Mouse (Mus musculus) limb, embryonic 15.5 days (tissue): ENCODE results near the gene Cnp. TPM values are rescaled to one million over a fixed set of nuclear protein-coding genes. Genes with fewer than 3 reads are reported as not detected.

Experiments
- ATAC-seq: fragments of 200-750 bp; cut with Nextera tagmentation; 2 replicates; pipeline ENCODE4 v1.8.0; 2017; ENCODE audit warnings: low read depth, moderate TSS enrichment; ENCODE audit not compliant: insufficient number of reproducible peaks, low FRiP score, low TSS enrichment
- H3K27ac ChIP-seq: fragments of 300-500 bp; sonication (generic); 2 replicates; pipeline ENCODE4 v1.5.1; 2015; ENCODE audit warnings: moderate library complexity, mild to moderate bottlenecking, inconsistent platforms
- H3K27me3 ChIP-seq: fragments of 300-500 bp; sonication (generic); 2 replicates; pipeline ENCODE4 v1.6.1; 2015; ENCODE audit warnings: inconsistent platforms
- H3K36me3 ChIP-seq: fragments of 300-500 bp; sonication (generic); 2 replicates; pipeline ENCODE4 v1.6.1; 2015; ENCODE audit warnings: inconsistent platforms
- H3K4me1 ChIP-seq: fragments of 300-500 bp; sonication (generic); 2 replicates; pipeline ENCODE4 v1.6.1; 2015; ENCODE audit warnings: inconsistent platforms
- H3K4me2 ChIP-seq: fragments of 300-500 bp; sonication (generic); 2 replicates; pipeline ENCODE4 v1.6.1; 2015; ENCODE audit warnings: mild to moderate bottlenecking, inconsistent platforms
- H3K4me3 ChIP-seq: fragments of 300-500 bp; sonication (generic); 2 replicates; pipeline ENCODE4 v1.5.1; 2015; ENCODE audit warnings: mild to moderate bottlenecking, inconsistent platforms
- H3K9ac ChIP-seq: fragments of 300-500 bp; sonication (generic); 2 replicates; pipeline ENCODE4 v1.6.1; 2015; ENCODE audit warnings: inconsistent platforms
- H3K9me3 ChIP-seq: fragments of 300-500 bp; sonication (generic); 2 replicates; pipeline ENCODE4 v1.6.1; 2016; ENCODE audit warnings: inconsistent platforms
- WGBS: fragments of 180-500 bp; shearing (Covaris S2); methylation state at CpG from one replicate; pipeline ENCODE4 v1.1.7; 2015; 5-methylcytosine and 5-hydroxymethylcytosine counted together
- polyA plus RNA-seq: library from polyadenylated mRNA; unstranded; fragments of >200 nt; fragmentation: Nextera tagmentation; extraction: Ambion mirVana; gene quantifications from 2 replicates; pipeline ENCODE4 v1.2.1, GENCODE M21; 2015

Cnp gene
- polyA plus RNA-seq, 1 experiment from 2014 or later: 25.1 TPM

DNA sequence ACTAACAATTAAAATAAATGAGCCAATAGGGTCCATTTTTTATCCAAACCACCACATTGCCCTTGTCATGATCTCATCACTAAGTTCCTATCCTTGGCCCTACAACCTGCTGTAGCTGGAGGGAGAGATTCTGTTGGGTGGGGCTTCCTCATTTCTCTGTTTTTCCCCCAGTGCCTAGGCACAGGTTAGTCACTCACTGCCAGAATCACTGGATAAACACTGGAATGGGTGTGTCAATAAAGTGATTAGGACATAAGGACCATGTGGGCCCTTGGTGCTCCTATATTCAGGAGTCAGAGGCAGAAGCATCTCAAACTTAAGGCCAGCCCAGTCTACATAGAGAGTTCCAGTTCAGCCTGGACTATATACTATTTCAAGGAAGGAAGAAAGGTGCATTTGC is 38.2 kb upstream of the Cnp start:
- Histone ChIP-seq H3K27me3 (no peaks in the 10 kb centered on the region), H3K4me1 (no peaks in the 10 kb centered on the region), H3K4me2 (no peak overlapping the region), H3K36me3 (no peaks in the 10 kb centered on the region), H3K27ac (no peak overlapping the region), H3K9me3 (no peaks in the 10 kb centered on the region), H3K9ac (no peak overlapping the region), H3K4me3 (no peak overlapping the region)
- no peak for ATAC-seq

- no peak overlapping the region for H3K9ac ChIP-seq
- no peaks in the 10 kb centered on the region for H3K36me3 ChIP-seq
- no peak overlapping the region for H3K27ac ChIP-seq
- H3K4me1 ChIP-seq: peaks cover 11% of the 10 kb centered on the region; the same call in 1 of the 2 replicates
- ATAC-seq: no peak
- no peak overlapping the region for H3K4me3 ChIP-seq
- 50% methylated on average over 6 of the region's 6 CpGs for WGBS
- H3K27me3 ChIP-seq: no peaks in the 10 kb centered on the region
- no peak overlapping the region for H3K4me2 ChIP-seq
- no peaks in the 10 kb centered on the region for H3K9me3 ChIP-seq
These were observed 33.7 kb upstream of the Cnp start for GRCm38 (mm10) chr11:100540966-100541365.

DNA sequence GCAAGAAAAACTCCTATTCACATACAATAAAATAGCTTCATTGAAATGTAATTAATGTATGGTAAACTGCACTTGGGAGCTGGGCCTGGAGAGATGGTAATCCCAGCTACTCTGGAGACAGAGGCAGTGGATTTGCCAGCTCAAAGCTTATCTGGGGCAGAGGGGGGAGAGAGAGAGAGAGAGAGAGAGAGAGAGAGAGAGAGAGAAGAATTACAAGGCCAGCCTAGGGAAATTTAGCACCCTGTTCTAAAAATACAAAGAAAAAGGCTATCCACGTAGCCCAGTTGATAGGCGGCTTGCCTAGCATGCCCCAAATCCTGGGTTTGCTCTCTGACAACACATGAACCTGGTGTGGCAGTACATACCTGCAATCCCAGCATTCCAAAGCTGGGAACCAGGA is 33.1 kb upstream of the Cnp start:
- 87% methylated on average over 2 of the region's 2 CpGs for WGBS

DNA sequence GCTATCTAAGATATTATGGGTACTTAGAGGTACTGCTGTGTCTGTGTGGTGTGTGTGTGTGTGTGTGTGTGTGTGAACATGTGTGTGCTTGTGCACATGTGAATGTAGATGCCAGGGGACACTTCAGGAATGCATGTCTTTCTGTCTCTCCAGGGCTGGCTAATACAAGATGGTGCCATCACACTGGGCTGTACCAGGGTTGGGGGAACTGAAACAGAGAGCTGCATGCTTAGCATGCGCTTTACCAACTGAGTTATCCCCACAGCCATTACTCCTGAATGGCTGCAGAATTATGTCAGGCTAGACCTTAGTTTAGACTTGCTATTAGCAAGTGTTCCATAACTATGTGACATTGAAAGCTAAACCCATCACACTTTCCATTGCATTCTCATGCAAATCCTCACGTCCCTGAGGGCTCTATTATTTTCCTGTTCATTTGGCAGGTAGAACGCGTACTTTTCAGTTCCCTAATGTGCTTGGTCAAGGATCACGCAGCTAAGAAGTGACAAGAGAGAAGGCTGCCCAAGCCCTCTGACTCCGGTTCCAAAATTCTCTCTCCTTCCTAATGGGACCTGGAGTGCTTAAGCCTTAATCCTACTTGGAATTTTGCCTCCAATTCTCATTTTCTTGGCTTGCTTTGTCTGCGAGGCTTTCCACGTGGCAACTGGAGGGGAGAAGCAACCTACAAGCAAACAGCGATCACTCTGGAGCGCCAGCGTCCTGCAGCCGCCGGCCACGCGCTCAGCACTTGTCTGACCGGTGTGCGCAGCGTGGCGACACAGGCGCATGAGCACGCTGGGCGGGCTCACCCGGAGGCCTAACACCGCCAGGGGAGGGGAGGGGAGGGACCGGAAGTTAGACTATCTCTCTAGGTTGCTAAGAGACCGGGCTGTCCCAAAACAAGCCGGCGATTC is 29.6 kb upstream of the Cnp start, which contains the start of gene Ttc25:
Gene Ttc25, plus strand, starts transcription at position 776 of the 914 bp plus-strand sequence.
- ATAC-seq: peak; percentile 91
- no peaks in the 10 kb centered on the region for H3K36me3 ChIP-seq
- peak within 1 kb of the TSS; percentile 45 for H3K4me3 ChIP-seq
- peak within 1 kb of the TSS; percentile 65 for H3K27ac ChIP-seq
- peaks cover 13% of the 10 kb centered on the region; the same call in 1 of the 2 replicates for H3K4me1 ChIP-seq
- H3K4me2 ChIP-seq: peak within 1 kb of the TSS; percentile 86
- no peaks in the 10 kb centered on the region for H3K27me3 ChIP-seq
- no peaks in the 10 kb centered on the region for H3K9me3 ChIP-seq
- H3K9ac ChIP-seq: peak within 1 kb of the TSS; percentile 48
- WGBS: 4% methylated on average over 28 of the region's 28 CpGs

More for the DNA sequence above, 33.1 kb upstream of the Cnp start:
- no peak for ATAC-seq
- Histone ChIP-seq H3K27me3 (no peaks in the 10 kb centered on the region), H3K4me3 (no peak overlapping the region), H3K36me3 (no peaks in the 10 kb centered on the region), H3K4me2 (no peak overlapping the region), H3K27ac (no peak overlapping the region), H3K4me1 (peaks cover 13% of the 10 kb centered on the region; the same call in 1 of the 2 replicates), H3K9ac (no peak overlapping the region), H3K9me3 (no peaks in the 10 kb centered on the region)

GRCm38 (mm10) chr11:100545746-100546085 is 29.0 kb upstream of the Cnp start:
- no peaks in the 10 kb centered on the region for H3K27me3 ChIP-seq
- H3K4me3 ChIP-seq: peak overlapping the region; percentile 45
- H3K9ac ChIP-seq: peak overlapping the region; percentile 48; the same call in 1 of the 2 replicates
- no peaks in the 10 kb centered on the region for H3K36me3 ChIP-seq
- WGBS: 31% methylated on average over 7 of the region's 7 CpGs
- peak overlapping the region; percentile 65; the same call in 1 of the 2 replicates for H3K27ac ChIP-seq
- H3K4me1 ChIP-seq: peaks cover 13% of the 10 kb centered on the region; the same call in 1 of the 2 replicates
- H3K4me2 ChIP-seq: peak overlapping the region; percentile 86
- no peak for ATAC-seq
- H3K9me3 ChIP-seq: no peaks in the 10 kb centered on the region

DNA sequence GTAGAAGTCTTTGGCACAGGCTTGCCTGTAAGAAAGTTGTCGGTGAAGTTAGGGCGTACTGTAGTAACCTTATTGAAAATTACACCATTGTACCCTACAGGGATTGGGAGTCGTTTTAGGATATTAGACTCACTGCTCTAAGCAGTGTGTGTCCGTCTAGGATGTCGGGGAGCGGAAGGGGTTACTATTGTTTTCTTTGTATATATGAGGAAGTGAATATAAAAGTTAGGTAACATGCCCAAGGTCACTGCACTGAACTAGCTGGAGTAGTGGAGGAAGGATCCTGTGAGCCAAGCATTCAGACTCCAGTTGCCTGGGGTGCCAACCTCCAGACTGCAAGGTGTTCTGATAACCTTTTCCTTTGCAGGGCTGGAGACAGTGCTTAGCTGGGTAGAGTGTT is 27.7 kb upstream of the Cnp start:
- no peak overlapping the region for H3K9ac ChIP-seq
- no peaks in the 10 kb centered on the region for H3K27me3 ChIP-seq
- no peak overlapping the region for H3K27ac ChIP-seq
- H3K9me3 ChIP-seq: no peaks in the 10 kb centered on the region
- no peaks in the 10 kb centered on the region for H3K36me3 ChIP-seq
- peaks cover 13% of the 10 kb centered on the region; the same call in 1 of the 2 replicates for H3K4me1 ChIP-seq
- no peak overlapping the region for H3K4me3 ChIP-seq
- no peak for ATAC-seq
- H3K4me2 ChIP-seq: no peak overlapping the region
- WGBS: 85% methylated on average over 6 of the region's 6 CpGs

- WGBS: 65% methylated on average over 6 of the region's 6 CpGs
- H3K27ac ChIP-seq: no peak overlapping the region
- H3K9ac ChIP-seq: no peak overlapping the region
- ATAC-seq: no peak
- H3K4me2 ChIP-seq: no peak overlapping the region
- no peaks in the 10 kb centered on the region for H3K36me3 ChIP-seq
- H3K27me3 ChIP-seq: no peaks in the 10 kb centered on the region
- H3K9me3 ChIP-seq: no peaks in the 10 kb centered on the region
- no peak overlapping the region for H3K4me3 ChIP-seq
- peaks cover 13% of the 10 kb centered on the region; the same call in 1 of the 2 replicates for H3K4me1 ChIP-seq
These were observed 26.6 kb upstream of the Cnp start for GRCm38 (mm10) chr11:100548141-100548540.

GRCm38 (mm10) chr11:100549466-100549865 is 25.2 kb upstream of the Cnp start:
- H3K36me3 ChIP-seq: no peaks in the 10 kb centered on the region
- H3K4me2 ChIP-seq: no peak overlapping the region
- peaks cover 13% of the 10 kb centered on the region; the same call in 1 of the 2 replicates for H3K4me1 ChIP-seq
- whole genome bisulfite sequencing: 84% methylated on average over 8 of the region's 8 CpGs
- H3K9ac ChIP-seq: no peak overlapping the region
- H3K4me3 ChIP-seq: no peak overlapping the region
- H3K27ac ChIP-seq: no peak overlapping the region
- no peak for ATAC-seq
- no peaks in the 10 kb centered on the region for H3K27me3 ChIP-seq
- H3K9me3 ChIP-seq: no peaks in the 10 kb centered on the region

- H3K27ac ChIP-seq: no peak overlapping the region
- H3K36me3 ChIP-seq: no peaks in the 10 kb centered on the region
- no peak overlapping the region for H3K9ac ChIP-seq
- no peak overlapping the region for H3K4me2 ChIP-seq
- no peak overlapping the region for H3K4me3 ChIP-seq
- 66% methylated on average over 6 of the region's 6 CpGs for WGBS
- ATAC-seq: no peak
- H3K27me3 ChIP-seq: no peaks in the 10 kb centered on the region
- no peaks in the 10 kb centered on the region for H3K9me3 ChIP-seq
- peaks cover 8% of the 10 kb centered on the region; the same call in 1 of the 2 replicates for H3K4me1 ChIP-seq
These were observed 24.6 kb upstream of the Cnp start for GRCm38 (mm10) chr11:100550101-100550500.

GRCm38 (mm10) chr11:100552842-100553241 is 21.9 kb upstream of the Cnp start:
- H3K4me2 ChIP-seq: no peak overlapping the region
- ATAC-seq: no peak
- H3K36me3 ChIP-seq: no peaks in the 10 kb centered on the region
- H3K9me3 ChIP-seq: no peaks in the 10 kb centered on the region
- no peaks in the 10 kb centered on the region for H3K27me3 ChIP-seq
- H3K9ac ChIP-seq: no peak overlapping the region
- WGBS: 83% methylated on average over 4 of the region's 4 CpGs
- no peak overlapping the region for H3K27ac ChIP-seq
- H3K4me3 ChIP-seq: no peak overlapping the region
- peaks cover 4% of the 10 kb centered on the region; the same call in 1 of the 2 replicates for H3K4me1 ChIP-seq

DNA sequence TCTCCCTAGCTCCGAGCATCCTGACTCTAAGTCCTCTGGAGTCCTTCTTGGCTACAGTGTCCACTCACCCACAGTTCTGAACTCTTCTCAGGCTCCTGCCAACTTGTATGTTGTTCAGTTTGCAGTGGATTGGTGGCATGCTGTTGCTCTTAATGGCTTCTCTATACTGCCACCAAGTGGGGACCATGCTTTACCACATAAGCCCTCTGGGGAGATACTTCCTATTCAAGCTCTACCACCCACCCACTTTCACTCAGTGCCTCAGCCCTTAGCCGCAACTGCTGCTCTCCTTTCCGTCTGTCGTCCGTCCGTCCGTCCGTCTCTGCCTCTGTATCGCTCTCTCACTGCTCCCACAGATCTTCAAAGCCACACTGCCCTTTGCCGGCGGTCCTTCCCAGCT is 19.1 kb upstream of the Cnp start:
- ATAC-seq: no peak
- Histone ChIP-seq H3K27ac (no peak overlapping the region), H3K36me3 (no peaks in the 10 kb centered on the region), H3K4me1 (peaks cover 4% of the 10 kb centered on the region; the same call in 1 of the 2 replicates), H3K4me3 (peak overlapping the region; percentile 7; the same call in 1 of the 2 replicates), H3K9ac (no peak overlapping the region), H3K4me2 (peak overlapping the region; percentile 33; the same call in 1 of the 2 replicates), H3K9me3 (no peaks in the 10 kb centered on the region), H3K27me3 (no peaks in the 10 kb centered on the region)
- WGBS: 20% methylated on average over 11 of the region's 11 CpGs

DNA sequence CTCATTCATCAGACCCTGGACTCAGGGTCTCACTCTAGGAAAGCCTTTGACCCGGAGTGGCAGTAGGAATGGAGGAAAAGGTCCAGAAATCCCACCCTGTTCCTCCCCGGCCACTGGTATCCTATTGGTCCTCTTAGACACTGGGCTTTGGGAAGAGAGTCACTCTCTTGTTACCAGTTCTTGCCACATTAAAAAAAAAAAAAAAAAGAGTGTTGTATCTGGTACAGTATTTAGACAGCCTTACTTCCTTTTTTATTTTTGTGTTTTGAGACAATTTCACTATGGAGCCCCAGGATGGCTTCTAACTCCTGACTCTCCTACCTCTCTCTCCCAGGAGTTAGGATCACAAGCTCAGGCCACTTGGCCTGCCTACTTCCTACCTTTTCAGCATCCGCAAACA is 17.1 kb upstream of the Cnp start:
- Histone ChIP-seq H3K9me3 (no peaks in the 10 kb centered on the region), H3K4me3 (no peak overlapping the region), H3K36me3 (no peaks in the 10 kb centered on the region), H3K4me1 (peaks cover 4% of the 10 kb centered on the region; the same call in 1 of the 2 replicates), H3K4me2 (no peak overlapping the region), H3K27me3 (no peaks in the 10 kb centered on the region; the same call in 1 of the 2 replicates), H3K27ac (no peak overlapping the region), H3K9ac (no peak overlapping the region)
- 70% methylated on average over 3 of the region's 3 CpGs for WGBS
- ATAC-seq: no peak
